Mouse (Mus musculus): ENCODE data around the gene Mrpl45.

GRCm38 (mm10) chr11:97286973-97287372, 28.5 kb upstream of the Mrpl45 start:
- TF ChIP-seq CTCF (IDR thresholded peaks at IDR 0.05; ENCODE audit: extremely low read depth, insufficient read length, insufficient replicate concordance, low read depth, low read length) (no peak), POLR2A (IDR thresholded peaks at IDR 0.05; ENCODE audit: low read depth, low read length) (no peak)

Data from small intestine, adult 2 months (tissue).